Mouse (Mus musculus) CH12.LX (cell line): ENCODE data around the gene Wnk2. TPM values are rescaled to one million over a fixed set of nuclear protein-coding genes. Genes with fewer than 3 reads are reported as not detected.

ENCODE experiments used
- DNase-seq: peaks from one replicate; pipeline ENCODE4 v3.0.0-alpha.2; 2013; ENCODE audit errors: extremely low read depth
- H3K27ac ChIP-seq: 2 replicates; pipeline ENCODE4 v1.5.1; 2012; ENCODE audit warnings: low read depth, mild to moderate bottlenecking, control low read depth, moderate library complexity; ENCODE audit not compliant: insufficient read depth
- H3K27me3 ChIP-seq: replicated peaks from 2 replicates; pipeline ENCODE3; 2012; ENCODE audit warnings: inconsistent platforms
- H3K36me3 ChIP-seq, 2 experiments: replicated peaks in 1 of 2; 2 replicates each; pipeline versions ENCODE3 to v1.6.1; 2012; ENCODE audit warnings: inconsistent platforms in 1 of 2, low read length in 1 of 2, mild to moderate bottlenecking in 1 of 2, mixed read lengths in 1 of 2, moderate library complexity in 1 of 2; ENCODE audit not compliant: control insufficient read depth in 1 of 2, insufficient read depth in 1 of 2
- H3K4me1 ChIP-seq, 2 experiments: 2 replicates each; pipeline ENCODE4 v1.6.1; 2012; ENCODE audit warnings: inconsistent platforms in 1 of 2, moderate library complexity in 1 of 2; ENCODE audit not compliant: insufficient read depth in 2 of 2, control insufficient read depth in 1 of 2
- H3K4me2 ChIP-seq: 2 replicates; pipeline ENCODE4 v1.6.1; 2012; ENCODE audit warnings: low read depth, mild to moderate bottlenecking, control low read depth; ENCODE audit not compliant: poor library complexity, insufficient read depth, severe bottlenecking
- H3K4me3 ChIP-seq, 3 experiments: fragments of 150-350 bp in 1 of 3; sonication (generic) in 1 of 3; replicated peaks in 1 of 3; 2 replicates each; pipeline versions ENCODE3 to v1.5.1; 2011 to 2012; ENCODE audit warnings: low read depth in 2 of 3, low read length in 2 of 3, mild to moderate bottlenecking in 2 of 3, moderate library complexity in 2 of 3, control low read depth in 1 of 3, improper control_type of control experiment in 1 of 3, inconsistent platforms in 1 of 3, mixed read lengths in 1 of 3; ENCODE audit not compliant: poor library complexity in 1 of 3
- H3K79me2 ChIP-seq: replicated peaks from 2 replicates; pipeline ENCODE4 v1.6.1; 2012; ENCODE audit warnings: mild to moderate bottlenecking, moderate library complexity; ENCODE audit not compliant: control insufficient read depth, poor library complexity, insufficient read depth, severe bottlenecking; ENCODE audit errors: extremely low read depth
- H3K9ac ChIP-seq: 2 replicates; pipeline ENCODE4 v1.6.1; 2012; ENCODE audit warnings: low read depth, mild to moderate bottlenecking, control low read depth, moderate library complexity; ENCODE audit not compliant: insufficient read depth
- H3K9me3 ChIP-seq: replicated peaks from 2 replicates; pipeline ENCODE3; 2012; ENCODE audit warnings: low read length, inconsistent platforms, mixed read lengths
- BHLHE40 ChIP-seq: IDR thresholded peaks from 2 replicates; pipeline ENCODE4 v1.6.1; 2011; ENCODE audit warnings: mild to moderate bottlenecking, low read depth, low read length, improper control_type of control experiment
- CHD1 ChIP-seq: IDR thresholded peaks from 2 replicates; pipeline ENCODE4 v1.6.1; 2012; ENCODE audit warnings: low read depth, low read length, improper control_type of control experiment, inconsistent platforms
- CHD2 ChIP-seq: IDR thresholded peaks from 2 replicates; pipeline ENCODE4 v1.6.1; 2011; ENCODE audit warnings: low read length, improper control_type of control experiment
- CTCF ChIP-seq, 2 experiments: IDR thresholded peaks in 1 of 2; conservative IDR thresholded peaks in 1 of 2; 2 replicates each; pipeline ENCODE4 v1.5.1; 2011 to 2012; ENCODE audit warnings: low read depth in 2 of 2, low read length in 2 of 2, improper control_type of control experiment in 1 of 2, inconsistent platforms in 1 of 2, mild to moderate bottlenecking in 1 of 2, moderate library complexity in 1 of 2
- ELF1 ChIP-seq: IDR thresholded peaks from 2 replicates; pipeline ENCODE4 v1.6.1; 2014; ENCODE audit warnings: low read depth, mild to moderate bottlenecking, inconsistent platforms, low read length, improper control_type of control experiment
- EP300 ChIP-seq: IDR thresholded peaks from 2 replicates; pipeline ENCODE4 v1.6.1; 2011; ENCODE audit warnings: low read length, improper control_type of control experiment
- HCFC1 ChIP-seq: IDR thresholded peaks from 2 replicates; pipeline ENCODE4 v1.6.1; 2012; ENCODE audit warnings: low read depth, mild to moderate bottlenecking, inconsistent platforms, low read length, improper control_type of control experiment
- IRF4 ChIP-seq: IDR thresholded peaks from 2 replicates; pipeline ENCODE4 v1.6.1; 2014; ENCODE audit warnings: low read depth, mild to moderate bottlenecking, inconsistent platforms, low read length, improper control_type of control experiment
- JUND ChIP-seq: conservative IDR thresholded peaks from 2 replicates; pipeline ENCODE4 v1.6.1; 2011; ENCODE audit warnings: low read depth, low read length, improper control_type of control experiment
- MXI1 ChIP-seq: IDR thresholded peaks from 2 replicates; pipeline ENCODE4 v1.6.1; 2011; ENCODE audit warnings: mild to moderate bottlenecking, low read depth, low read length, improper control_type of control experiment
- MYC ChIP-seq: IDR thresholded peaks from 2 replicates; pipeline ENCODE4 v1.6.1; 2011; ENCODE audit warnings: low read depth, mild to moderate bottlenecking, improper control_type of control experiment, low read length
- NELFE ChIP-seq: IDR thresholded peaks from 2 replicates; pipeline ENCODE4 v1.6.1; 2011; ENCODE audit warnings: low read depth, low read length, improper control_type of control experiment
- PAX5 ChIP-seq: IDR thresholded peaks from 2 replicates; pipeline ENCODE4 v1.6.1; 2012; ENCODE audit warnings: low read length, inconsistent platforms, mixed read lengths
- POLR2A ChIP-seq: IDR thresholded peaks from 2 replicates; pipeline ENCODE4 v1.6.1; 2011; ENCODE audit warnings: low read depth, mild to moderate bottlenecking, improper control_type of control experiment, low read length
- POLR2AphosphoS2 ChIP-seq: IDR thresholded peaks from 2 replicates; pipeline ENCODE4 v1.6.1; 2011; ENCODE audit warnings: low read depth, low read length, improper control_type of control experiment
- RAD21 ChIP-seq: IDR thresholded peaks from 2 replicates; pipeline ENCODE4 v1.6.1; 2011; ENCODE audit warnings: low read depth, mild to moderate bottlenecking, low read length, improper control_type of control experiment, moderate library complexity
- SIN3A ChIP-seq: IDR thresholded peaks from 2 replicates; pipeline ENCODE4 v1.6.1; 2012; ENCODE audit warnings: low read length, improper control_type of control experiment, inconsistent platforms
- SMC3 ChIP-seq: IDR thresholded peaks from 2 replicates; pipeline ENCODE4 v1.6.1; 2011; ENCODE audit warnings: low read depth, low read length, improper control_type of control experiment
- TBP ChIP-seq: conservative IDR thresholded peaks from 2 replicates; pipeline ENCODE4 v1.6.1; 2011; ENCODE audit warnings: low read depth, low read length, improper control_type of control experiment
- TCF12 ChIP-seq: IDR thresholded peaks from 2 replicates; pipeline ENCODE4 v1.6.1; 2014; ENCODE audit warnings: low read depth, mild to moderate bottlenecking, inconsistent platforms, low read length, improper control_type of control experiment
- UBTF ChIP-seq: IDR thresholded peaks from 2 replicates; pipeline ENCODE4 v1.6.1; 2012; ENCODE audit warnings: low read depth, mild to moderate bottlenecking, inconsistent platforms, low read length, improper control_type of control experiment, moderate library complexity
- USF1 ChIP-seq: IDR thresholded peaks from 2 replicates; pipeline ENCODE4 v1.6.1; 2014; ENCODE audit warnings: low read depth, mild to moderate bottlenecking, inconsistent platforms, low read length, improper control_type of control experiment
- ZKSCAN1 ChIP-seq: IDR thresholded peaks from 2 replicates; pipeline ENCODE4 v1.6.1; 2012; ENCODE audit warnings: low read depth, inconsistent platforms, low read length, improper control_type of control experiment, borderline replicate concordance
- dilution Hi-C: fragments of 300-500 bp; cut with MboI; formaldehyde crosslinking; loops from 2 replicates; pipeline ENCODE4 v1.14.3; 2020; ENCODE audit warnings: low sequenced_read_pairs; ENCODE audit not compliant: extremely low pct_unique_long_range_greater_than_20kb, extremely low pct_ligation_motif_present
- in situ Hi-C: fragments of 300-500 bp; cut with MboI; formaldehyde crosslinking; loops from 3 replicates; pipeline ENCODE4 v1.14.3; 2019; ENCODE audit warnings: low sequenced_read_pairs, low pct_ligation_motif_present, low pct_unique_long_range_greater_than_20kb, mixed read lengths
- polyA plus RNA-seq: library from polyadenylated mRNA; unstranded; fragments of >175 nt; gene quantifications from 2 replicates; pipeline ENCODE4 v1.2.1, GENCODE M21; 2012; ENCODE audit warnings: low read depth; ENCODE audit not compliant: insufficient read length
- total RNA-seq, 2 experiments: library from RNA; depleted of rRNA; stranded (reverse); fragments of 300-350 nt in 1 of 2; fragments of >200 nt in 1 of 2; gene quantifications; 2 replicates each; pipeline ENCODE4 v1.2.3; 2012 to 2014

Gene Wnk2
- total and polyA plus RNA-seq, 3 experiments, result 0.04 TPM; not detected in 2

DNA sequence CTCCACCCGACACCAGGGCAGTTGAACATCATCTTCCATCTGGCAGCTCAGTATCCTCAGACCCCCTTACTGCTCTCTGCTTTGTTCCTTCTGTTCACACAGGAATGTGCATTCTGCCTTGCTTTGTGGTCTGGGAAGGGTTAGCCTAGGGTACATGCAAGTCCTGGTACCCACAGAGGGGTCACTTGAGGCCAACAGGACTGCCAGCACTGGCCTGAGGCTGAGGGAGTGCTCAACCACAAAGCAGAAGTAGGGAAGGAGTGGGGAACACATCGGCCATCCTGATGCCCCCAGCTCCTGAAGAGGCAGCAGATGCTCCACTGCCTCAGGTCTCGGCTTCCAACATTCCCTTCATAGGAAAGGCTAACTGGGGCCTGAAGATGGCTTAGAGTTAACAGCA lies 72.4 kb downstream of the Wnk2 start:
- in situ Hi-C loops, result no loop called here
- no peak for DNase-seq
- H3K4me1 ChIP-seq, result peaks cover 5 to 17% of the 10 kb centered on the region in 2 experiments; a peak in 2 of 4 replicates
- no peaks in the 10 kb centered on the region for H3K36me3 ChIP-seq
- no peak overlapping the region for H3K9ac ChIP-seq
- H3K4me2 ChIP-seq, result no peak overlapping the region
- dilution Hi-C loops, result no loop called here
- H3K4me3 ChIP-seq, result no peak overlapping the region
- no peaks in the 10 kb centered on the region for H3K79me2 ChIP-seq
- H3K27me3 ChIP-seq, result peaks cover 6% of the 10 kb centered on the region
- no peak for TF ChIP-seq IRF4
- no peak for TF ChIP-seq ZKSCAN1
- TF ChIP-seq MYC, result no peak
- TF ChIP-seq MXI1, result no peak
- TF ChIP-seq CHD2, result no peak
- no peak for TF ChIP-seq RAD21
- TF ChIP-seq ELF1, result no peak
- no peak for TF ChIP-seq POLR2AphosphoS2
- TF ChIP-seq BHLHE40, result no peak
- TF ChIP-seq HCFC1, result no peak
- no peak for TF ChIP-seq NELFE
- no peak for TF ChIP-seq USF1
- TF ChIP-seq TCF12, result no peak
- TF ChIP-seq EP300, result no peak
- TF ChIP-seq TBP, result no peak
- TF ChIP-seq JUND, result no peak
- TF ChIP-seq PAX5, result no peak
- TF ChIP-seq CHD1, result no peak
- no peaks in the 10 kb centered on the region for H3K9me3 ChIP-seq
- H3K27ac ChIP-seq, result no peak overlapping the region

DNA sequence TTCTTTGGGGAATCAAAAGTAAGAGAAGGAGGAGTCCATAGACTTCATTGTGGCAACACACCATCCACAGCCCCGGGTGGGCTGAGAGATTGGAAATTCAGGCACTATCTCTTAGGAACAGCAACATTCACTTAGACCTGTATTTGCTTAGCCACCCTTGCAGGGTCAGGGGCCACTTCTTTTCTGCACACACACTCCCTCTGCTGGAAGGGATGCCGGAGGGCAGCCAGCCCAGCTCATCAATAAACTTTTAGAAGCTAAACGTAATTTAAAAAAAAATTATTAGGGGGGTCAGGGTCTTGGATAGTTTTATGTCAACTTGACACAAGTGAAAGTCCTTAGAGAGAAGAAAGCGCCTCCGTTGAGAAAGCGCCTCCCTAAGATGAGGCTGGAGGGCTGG lies 74.5 kb downstream of the Wnk2 start:
- Histone ChIP-seq H3K9ac (no peak overlapping the region), H3K27ac (no peak overlapping the region), H3K36me3 (no peaks in the 10 kb centered on the region), H3K4me3 (no peak overlapping the region), H3K79me2 (no peaks in the 10 kb centered on the region), H3K27me3 (peaks cover 6% of the 10 kb centered on the region), H3K4me1 (peaks cover 10 to 32% of the 10 kb centered on the region in 2 experiments), H3K9me3 (no peaks in the 10 kb centered on the region), H3K4me2 (no peak overlapping the region)
- in situ Hi-C loops (no loop called here), dilution Hi-C loops (no loop called here)
- TF ChIP-seq NELFE (no peak), CTCF (conservative IDR thresholded peaks at IDR 0.05 in 1 of 2, IDR thresholded peaks at IDR 0.05 in 1 of 2; ENCODE audit: low read depth in 2 of 2, low read length in 2 of 2) (peak in 1 of 2 experiments; percentile 55; a peak in 2 of 4 replicates), MYC (no peak), SIN3A (no peak), UBTF (no peak), RAD21 (peak; percentile 29), POLR2A (no peak), SMC3 (peak; percentile 26)
- DNase-seq, result no peak
